Mouse (Mus musculus): Measurements from ENCODE around the gene Trpm5. TPM values are rescaled to one million over a fixed set of nuclear protein-coding genes. Genes with fewer than 3 reads are reported as not detected.
A peak's percentile ranks its signal among the peaks of the same experiment; 100 is the strongest.

Gene Trpm5
- polyA plus RNA-seq, 1 experiment from 2014 or later: 9.8 TPM

DNA sequence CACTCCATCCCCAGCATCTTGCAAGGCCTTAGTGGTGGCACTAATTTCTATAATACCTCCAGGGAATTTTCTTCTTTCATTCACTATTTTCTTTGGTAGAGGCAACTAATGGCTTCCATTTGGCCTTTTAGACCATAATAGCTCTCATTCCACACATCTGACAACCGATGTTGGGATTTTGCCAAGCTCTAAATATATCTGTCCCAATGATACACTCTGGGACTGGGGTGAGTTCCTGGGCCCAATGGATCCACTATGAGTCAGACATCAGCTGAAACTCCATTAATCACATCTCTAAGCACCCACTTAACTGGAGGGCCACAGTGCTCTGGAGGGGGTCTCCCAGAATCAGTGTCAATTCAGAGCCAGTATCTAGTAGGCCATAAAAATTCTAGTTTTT is 62.6 kb downstream of the Trpm5 start:
- Histone ChIP-seq H3K9ac (no peak overlapping the region), H3K4me2 (replicated peaks) (no peak overlapping the region), H3K9me3 (no peaks in the 10 kb centered on the region), H3K36me3 (no peaks in the 10 kb centered on the region), H3K4me1 (replicated peaks) (no peaks in the 10 kb centered on the region), H3K27ac (no peak overlapping the region), H3K4me3 (replicated peaks) (no peak overlapping the region), H3K27me3 (replicated peaks) (no peaks in the 10 kb centered on the region)
- ATAC-seq: no peak
- 64% methylated on average over 1 of the region's 1 CpGs for WGBS

DNA sequence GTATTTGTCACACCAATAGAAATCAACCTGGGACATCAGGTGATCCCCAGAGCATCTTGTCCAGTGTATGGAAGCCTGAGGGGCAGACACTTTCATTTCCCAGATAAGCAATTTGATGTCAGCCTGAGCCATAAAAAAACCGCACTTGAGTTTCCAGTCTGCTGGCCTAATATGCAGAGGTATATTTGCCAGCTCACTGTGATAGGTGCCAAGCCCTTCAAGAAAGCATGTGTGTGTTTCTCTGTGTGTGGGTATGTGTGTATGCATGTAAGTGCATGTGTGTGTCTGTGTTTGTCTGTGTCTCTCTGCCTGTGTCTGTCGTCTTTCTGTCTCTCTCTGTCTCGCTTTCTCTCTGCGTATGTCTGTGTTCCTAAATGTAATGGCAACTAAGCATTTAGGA is 67.2 kb downstream of the Trpm5 start:
- WGBS: 87% methylated on average over 4 of the region's 4 CpGs
- Histone ChIP-seq H3K27me3 (replicated peaks) (no peaks in the 10 kb centered on the region), H3K27ac (no peak overlapping the region), H3K9ac (no peak overlapping the region), H3K9me3 (no peaks in the 10 kb centered on the region), H3K4me3 (replicated peaks) (no peak overlapping the region), H3K4me2 (replicated peaks) (no peak overlapping the region), H3K36me3 (no peaks in the 10 kb centered on the region), H3K4me1 (replicated peaks) (no peaks in the 10 kb centered on the region)
- no peak for ATAC-seq

DNA sequence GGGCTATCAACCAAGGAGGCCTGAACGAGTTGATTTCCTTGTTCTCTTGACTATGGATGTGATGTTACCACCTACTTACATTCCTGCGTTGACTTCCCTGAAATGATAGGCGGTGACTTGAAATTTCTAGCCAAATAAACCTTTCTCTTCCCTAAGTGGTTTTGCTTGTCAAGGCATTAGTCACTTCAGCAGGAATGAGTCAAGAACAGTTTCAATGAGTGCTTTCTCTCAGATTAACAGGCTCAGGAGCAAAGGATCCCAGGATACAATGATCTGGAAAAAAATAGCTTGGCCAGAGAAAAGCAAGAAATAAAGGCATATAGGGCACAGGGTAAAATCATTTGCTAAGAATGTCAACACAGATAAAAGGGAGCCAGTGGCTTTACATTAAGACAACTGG is 68.9 kb downstream of the Trpm5 start:
- Histone ChIP-seq H3K9me3 (no peaks in the 10 kb centered on the region), H3K4me3 (replicated peaks) (no peak overlapping the region), H3K4me1 (replicated peaks) (no peaks in the 10 kb centered on the region), H3K27me3 (replicated peaks) (no peaks in the 10 kb centered on the region), H3K36me3 (no peaks in the 10 kb centered on the region), H3K9ac (no peak overlapping the region), H3K4me2 (replicated peaks) (no peak overlapping the region), H3K27ac (no peak overlapping the region)
- 88% methylated on average over 3 of the region's 3 CpGs for WGBS
- ATAC-seq: no peak

DNA sequence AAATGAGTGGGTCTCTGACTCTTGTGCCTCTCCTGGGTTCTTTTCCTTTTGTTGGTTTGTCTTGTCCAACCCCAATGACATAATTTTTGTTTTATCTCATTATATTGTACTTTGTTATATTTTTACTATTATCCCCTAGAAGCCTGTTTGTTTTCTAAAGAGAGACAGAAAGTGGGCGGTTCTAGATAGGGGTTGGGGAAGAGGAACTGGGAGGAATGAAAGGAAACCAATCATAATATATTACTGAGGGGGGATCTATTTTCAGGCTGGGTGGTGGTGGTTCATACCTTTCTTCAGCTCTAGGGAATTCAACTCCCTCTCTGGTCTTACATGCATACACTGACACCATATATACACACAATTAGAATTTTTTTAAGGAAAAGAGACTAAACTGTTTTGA is 70.1 kb downstream of the Trpm5 start:
- Histone ChIP-seq H3K27ac (no peak overlapping the region), H3K4me1 (replicated peaks) (no peaks in the 10 kb centered on the region), H3K9ac (no peak overlapping the region), H3K27me3 (replicated peaks) (no peaks in the 10 kb centered on the region), H3K4me2 (replicated peaks) (no peak overlapping the region), H3K9me3 (no peaks in the 10 kb centered on the region), H3K4me3 (replicated peaks) (no peak overlapping the region), H3K36me3 (no peaks in the 10 kb centered on the region)
- 95% methylated on average over 1 of the region's 1 CpGs for WGBS
- no peak for ATAC-seq

DNA sequence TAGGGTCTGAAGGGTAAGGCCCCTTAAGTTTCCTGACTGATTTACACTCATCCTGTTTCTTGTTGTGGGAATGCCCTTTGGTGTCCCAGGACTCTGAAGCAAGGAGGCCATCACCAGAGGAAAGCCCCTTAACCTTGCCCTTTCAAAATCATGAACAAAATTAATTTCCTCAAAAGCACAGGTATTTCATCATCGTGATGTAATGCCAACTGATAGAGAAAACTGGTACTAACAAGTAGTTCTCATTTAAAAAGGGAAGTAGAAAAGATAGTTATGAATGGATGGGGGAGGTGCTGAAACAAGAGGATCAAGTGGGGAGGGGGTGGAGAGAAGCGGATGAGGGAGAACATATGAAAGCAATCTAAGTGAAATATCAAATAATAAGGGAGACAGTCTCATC is 70.9 kb downstream of the Trpm5 start:
- H3K9ac ChIP-seq: no peak overlapping the region
- no peak for ATAC-seq
- H3K27ac ChIP-seq: no peak overlapping the region
- 82% methylated on average over 2 of the region's 2 CpGs for whole genome bisulfite sequencing
- no peak overlapping the region for H3K4me2 ChIP-seq (replicated peaks)
- no peaks in the 10 kb centered on the region for H3K4me1 ChIP-seq (replicated peaks)
- no peaks in the 10 kb centered on the region for H3K9me3 ChIP-seq
- no peaks in the 10 kb centered on the region for H3K27me3 ChIP-seq (replicated peaks)
- H3K36me3 ChIP-seq: no peaks in the 10 kb centered on the region
- no peak overlapping the region for H3K4me3 ChIP-seq (replicated peaks)

DNA sequence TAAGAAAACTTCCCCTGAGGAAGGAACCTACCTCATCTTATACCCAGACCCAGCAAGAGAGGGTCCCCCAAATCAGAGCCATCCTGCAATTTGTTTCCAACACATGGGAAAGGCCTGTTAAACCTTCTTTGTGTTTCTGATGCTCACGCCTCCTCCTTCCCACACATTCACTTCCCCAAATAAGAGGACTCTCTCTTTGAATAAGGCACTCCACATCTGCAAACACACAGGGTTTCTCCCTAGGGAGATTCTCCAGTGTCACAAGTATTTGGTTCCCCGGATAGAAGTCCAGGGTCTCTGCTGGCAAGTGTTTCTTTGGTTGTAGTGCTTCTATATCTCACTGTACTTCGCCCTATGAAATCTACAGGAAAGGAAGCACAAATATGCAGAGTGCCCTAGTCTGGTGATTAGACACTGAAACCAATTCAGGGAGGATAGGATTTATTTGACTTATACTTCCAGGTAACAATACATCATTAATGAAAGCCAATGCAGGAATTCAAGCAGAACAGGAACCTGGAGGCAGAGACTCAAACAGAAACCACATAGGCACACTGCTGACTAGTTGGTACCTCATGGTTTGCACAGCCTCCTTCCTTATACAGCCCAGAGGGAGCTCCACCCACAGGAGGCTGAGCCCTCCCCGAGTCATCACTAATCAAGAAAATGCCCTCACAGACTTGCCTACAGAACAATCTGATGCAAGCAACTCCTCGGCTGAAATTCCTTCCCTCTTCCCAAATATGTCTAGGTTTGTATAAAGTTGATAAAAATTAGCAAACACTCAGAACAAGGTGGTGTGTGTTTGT is 72.9 kb downstream of the Trpm5 start:
- H3K9me3 ChIP-seq: no peaks in the 10 kb centered on the region
- no peak overlapping the region for H3K4me3 ChIP-seq (replicated peaks)
- ATAC-seq: peak; percentile 88
- peaks cover 7% of the 10 kb centered on the region for H3K4me1 ChIP-seq (replicated peaks)
- peak overlapping the region; percentile 36; the same call in 1 of the 2 replicates for H3K27ac ChIP-seq
- H3K36me3 ChIP-seq: no peaks in the 10 kb centered on the region
- H3K9ac ChIP-seq: no peak overlapping the region
- 47% methylated on average over 5 of the region's 5 CpGs for WGBS
- H3K27me3 ChIP-seq (replicated peaks): no peaks in the 10 kb centered on the region
- no peak overlapping the region for H3K4me2 ChIP-seq (replicated peaks)

DNA sequence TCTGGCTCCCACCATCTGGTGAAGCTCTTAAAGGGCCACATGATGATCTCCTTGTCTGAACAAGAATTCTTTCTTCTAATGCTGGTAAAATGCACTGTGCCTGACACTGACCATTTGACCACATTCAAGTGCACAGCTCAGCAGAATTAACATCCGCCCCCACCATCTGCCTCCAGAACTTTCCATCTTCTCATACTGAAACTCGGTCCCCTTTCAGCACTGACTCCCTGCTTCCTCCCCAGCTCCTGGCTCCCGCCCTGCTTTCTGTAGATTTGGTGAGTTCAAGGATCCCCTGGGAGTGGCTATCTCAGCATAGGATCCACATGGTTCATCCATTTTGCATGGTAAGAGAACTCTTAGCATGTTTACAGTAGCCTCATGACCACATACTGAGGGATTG is 73.7 kb downstream of the Trpm5 start:
- no peak for ATAC-seq
- no peak overlapping the region for H3K27ac ChIP-seq
- H3K9ac ChIP-seq: no peak overlapping the region
- H3K36me3 ChIP-seq: no peaks in the 10 kb centered on the region
- H3K4me1 ChIP-seq (replicated peaks): peaks cover 15% of the 10 kb centered on the region
- H3K27me3 ChIP-seq (replicated peaks): no peaks in the 10 kb centered on the region
- no peak overlapping the region for H3K4me2 ChIP-seq (replicated peaks)
- no peak overlapping the region for H3K4me3 ChIP-seq (replicated peaks)
- WGBS: 67% methylated on average over 3 of the region's 3 CpGs
- no peaks in the 10 kb centered on the region for H3K9me3 ChIP-seq

DNA sequence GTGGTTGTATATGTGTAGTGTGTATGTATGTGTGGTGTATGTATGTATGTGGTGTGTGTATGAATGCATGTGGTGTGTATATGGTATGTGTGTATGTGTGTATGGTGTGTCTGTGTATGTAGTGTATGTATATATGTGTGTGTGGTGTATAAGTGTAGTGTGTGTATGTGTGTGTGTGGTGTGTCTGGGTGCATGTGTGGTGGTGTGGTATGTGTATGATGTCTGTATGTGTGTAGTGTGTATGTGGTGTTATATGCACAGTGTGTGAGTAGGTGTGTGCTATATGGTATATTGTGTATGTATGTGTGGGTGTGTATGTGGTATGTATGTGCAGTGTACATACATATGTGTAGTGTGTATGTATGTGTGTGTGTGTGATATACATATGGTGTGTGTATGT is 74.4 kb downstream of the Trpm5 start:
- no peak for ATAC-seq
- H3K4me2 ChIP-seq (replicated peaks): no peak overlapping the region
- peaks cover 21% of the 10 kb centered on the region for H3K4me1 ChIP-seq (replicated peaks)
- no peaks in the 10 kb centered on the region for H3K9me3 ChIP-seq
- H3K4me3 ChIP-seq (replicated peaks): no peak overlapping the region
- H3K9ac ChIP-seq: no peak overlapping the region
- no peaks in the 10 kb centered on the region for H3K27me3 ChIP-seq (replicated peaks)
- no peak overlapping the region for H3K27ac ChIP-seq
- H3K36me3 ChIP-seq: no peaks in the 10 kb centered on the region

Other genes starting within 250 kb of the Trpm5 start
- 7.7 and 11.3 TPM in 2 replicates for gene Th, start 163.5 kb downstream of the Trpm5 start, polyA plus RNA-seq (2015; fragmentation: Nextera tagmentation; extraction: Ambion mirVana)
- gene Ascl2, start 125.4 kb downstream of the Trpm5 start, polyA plus RNA-seq (2015; fragmentation: Nextera tagmentation; extraction: Ambion mirVana): 12.2 and 12.6 TPM in 2 replicates
- gene Tspan32, start 89.6 kb downstream of the Trpm5 start, polyA plus RNA-seq (2015; fragmentation: Nextera tagmentation; extraction: Ambion mirVana): 2.2 and 2.8 TPM in 2 replicates
- 411 and 413 TPM in 2 replicates for gene Cd81, start 41.9 kb downstream of the Trpm5 start, polyA plus RNA-seq (2015; fragmentation: Nextera tagmentation; extraction: Ambion mirVana)
- gene Tssc4, start 25.4 kb downstream of the Trpm5 start, polyA plus RNA-seq (2015; fragmentation: Nextera tagmentation; extraction: Ambion mirVana): 76.0 and 76.2 TPM in 2 replicates
- 7.9 and 9.9 TPM in 2 replicates for gene Kcnq1, start 11.7 kb upstream of the Trpm5 start, polyA plus RNA-seq (2015; fragmentation: Nextera tagmentation; extraction: Ambion mirVana)